Mouse (Mus musculus) central nervous system, embryonic 18 days (tissue): ENCODE data around the gene Selp. TPM values are rescaled to one million over a fixed set of nuclear protein-coding genes. Genes with fewer than 3 reads are reported as not detected.

Experiments
- polyA plus RNA-seq: library from polyadenylated mRNA; depleted of rRNA; stranded (reverse); fragments of >200 nt; gene quantifications from 2 replicates; pipeline ENCODE4 v1.2.3, GENCODE M21; 2012; rRNA removed

Gene Selp
- polyA plus RNA-seq: 0.08 and 0.16 TPM in 2 replicates

GRCm38 (mm10) chr1:164114947-164115493 is at the start of gene Selp:
TSS of gene Selp (plus strand) at chr1:164115264.

GRCm38 (mm10) chr1:164151387-164152088 is 36.5 kb downstream of the Selp start, which contains the start of gene F5:
TSS of gene F5 (plus strand) at chr1:164151838.

Other genes starting within 250 kb of the Selp start
- 17.5 and 18.5 TPM in 2 replicates for gene Scyl3, start 186.2 kb upstream of the Selp start, polyA plus RNA-seq
- gene BC055324, start 120.5 kb upstream of the Selp start, polyA plus RNA-seq: 5.3 and 5.7 TPM in 2 replicates
- gene Mettl18, start 120.4 kb upstream of the Selp start, polyA plus RNA-seq: 4.2 TPM in 2 replicates
- 0.03 TPM in 2 replicates for gene Sele, start 67.0 kb upstream of the Selp start, polyA plus RNA-seq
- gene Sell, start 53.3 kb upstream of the Selp start, polyA plus RNA-seq: 0.14 and 0.25 TPM in 2 replicates
- gene F5, start 36.6 kb downstream of the Selp start, polyA plus RNA-seq: 0.14 and 0.20 TPM in 2 replicates
- gene Slc19a2, start 133.8 kb downstream of the Selp start, polyA plus RNA-seq: 7.9 and 8.0 TPM in 2 replicates
- gene Ccdc181, start 160.3 kb downstream of the Selp start, polyA plus RNA-seq: 14.9 and 17.5 TPM in 2 replicates
- 19.3 and 19.5 TPM in 2 replicates for gene Nme7, start 188.9 kb downstream of the Selp start, polyA plus RNA-seq
- 14.3 and 16.7 TPM in 2 replicates for gene Blzf1, start 192.2 kb downstream of the Selp start, polyA plus RNA-seq